Mouse (Mus musculus): Measurements from ENCODE around the gene Kcnc4.

The Kcnc4 gene

DNA sequence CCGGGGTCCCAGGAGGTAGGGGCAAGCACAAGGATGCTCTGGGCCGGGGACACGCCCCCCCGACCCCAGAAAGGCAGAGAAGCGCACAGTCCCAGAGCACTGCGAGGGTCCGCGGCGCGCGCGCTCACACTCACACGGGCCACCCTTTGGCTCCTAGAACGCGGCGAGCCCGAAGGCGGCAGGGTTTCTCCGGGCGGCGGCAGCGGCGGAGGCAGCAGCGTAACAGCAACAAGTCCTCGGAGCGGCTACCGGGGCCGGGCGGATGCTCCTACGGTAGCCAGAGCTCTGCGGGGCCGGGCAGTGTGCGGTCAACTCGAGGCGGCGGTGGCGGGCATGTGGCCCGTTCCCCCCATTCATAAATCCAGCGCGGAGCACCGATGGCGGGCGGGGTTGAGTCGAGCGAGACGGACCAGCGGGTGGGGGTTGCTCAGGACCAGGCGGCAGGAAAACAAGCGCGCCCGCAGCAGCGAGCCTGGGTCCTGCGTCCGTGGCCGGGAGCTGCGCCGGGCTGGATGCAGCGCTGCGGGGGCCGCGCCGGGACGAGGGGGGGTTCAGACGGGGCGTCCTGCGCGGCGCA lies at the start of gene Kcnc4:
TSS of gene Kcnc4 (minus strand) at position 357 of the 577 bp plus-strand sequence.
- DNase-seq (ENCODE audit: low spot score in 2 of 2): no peak

DNA sequence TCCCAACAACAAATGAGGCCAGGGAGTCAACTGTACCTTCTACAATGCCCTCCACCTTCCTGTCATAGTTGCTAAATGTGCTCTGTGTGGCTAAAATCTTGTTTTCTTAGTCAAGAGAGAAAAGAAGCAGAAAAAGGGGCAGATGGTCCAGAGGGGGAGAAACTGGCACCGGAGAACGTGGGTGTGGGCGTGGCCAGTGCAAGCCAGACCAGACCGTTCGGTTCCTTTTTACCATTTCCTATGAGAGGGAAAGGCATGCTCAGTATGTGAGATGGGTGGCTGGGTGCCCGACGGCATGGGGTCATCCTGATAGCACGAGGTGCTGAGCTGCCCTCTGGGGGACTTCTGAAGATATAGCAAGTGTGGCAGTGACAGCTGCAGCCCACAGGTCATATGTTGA lies 49.3 kb upstream of the Kcnc4 start:
- DNase-seq (ENCODE audit: low spot score in 2 of 2): peak; percentile 40 to 68

GRCm38 (mm10) chr3:107507966-107508365 lies 48.6 kb upstream of the Kcnc4 start:
- DNase-seq (ENCODE audit: low spot score in 2 of 2): no peak

DNA sequence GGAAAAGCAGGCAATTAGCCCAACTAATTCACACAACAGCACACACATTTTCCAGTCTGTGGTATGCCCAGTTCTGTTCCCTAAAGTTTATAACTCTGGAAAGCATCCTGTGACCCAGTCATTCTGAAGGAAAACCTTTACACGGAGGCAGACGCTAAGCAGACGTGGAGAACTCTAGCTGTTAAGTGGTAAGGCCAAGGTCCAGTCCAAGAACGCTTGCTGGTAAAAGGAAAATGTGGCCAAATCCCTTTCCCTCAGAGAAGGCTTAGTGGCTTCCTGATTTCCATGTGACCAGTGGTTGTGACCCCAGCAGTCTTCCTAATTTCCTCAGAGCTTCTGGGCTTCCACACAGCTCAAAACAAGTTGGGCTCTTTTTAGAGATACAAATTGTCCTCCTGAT lies 47.2 kb upstream of the Kcnc4 start:
- DNase-seq (ENCODE audit: low spot score in 2 of 2): no peak

DNA sequence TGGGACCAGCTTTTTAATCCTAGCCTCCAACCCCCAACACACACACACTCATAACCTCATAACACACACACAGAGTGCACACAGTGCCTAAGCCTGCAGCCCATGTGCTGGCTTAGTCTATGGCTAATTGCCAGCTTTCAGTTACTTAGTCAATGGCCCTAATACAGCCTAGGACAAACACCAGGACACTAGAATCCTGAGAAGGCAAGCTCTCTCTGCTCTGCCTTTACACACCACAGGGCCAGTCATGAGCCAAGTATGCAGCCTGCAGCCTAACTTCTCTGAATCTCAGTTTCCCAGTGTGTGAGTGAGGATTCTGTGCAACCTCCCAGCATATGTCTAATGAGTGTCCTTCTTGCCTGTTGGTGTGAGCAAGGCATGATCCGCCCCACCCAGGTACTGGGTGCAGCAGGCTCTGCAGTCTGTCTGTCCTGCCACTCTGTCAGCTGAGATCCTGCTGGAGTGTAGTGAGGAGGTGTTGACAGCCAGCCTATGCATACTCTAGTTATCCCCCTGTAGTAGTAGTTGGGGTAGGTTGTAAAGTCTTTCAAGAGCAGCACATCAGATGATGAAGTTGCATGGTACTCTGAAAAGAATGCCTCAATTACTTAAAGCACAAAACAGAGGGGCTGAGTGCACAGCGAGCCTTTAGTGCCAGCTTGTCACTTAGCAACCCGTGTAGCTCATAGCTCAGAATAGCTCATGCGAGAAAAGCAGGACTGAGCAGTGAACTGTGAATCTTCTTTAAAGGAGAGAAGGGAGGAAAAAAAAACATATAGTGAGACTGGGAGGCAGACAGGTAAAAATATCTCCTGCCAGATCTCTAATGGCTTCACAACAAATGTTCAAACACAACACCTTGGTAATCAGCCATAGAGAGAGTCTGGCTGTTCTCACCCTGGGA lies 46.4 kb upstream of the Kcnc4 start:
- DNase-seq (ENCODE audit: low spot score in 2 of 2): peak; percentile 66 to 78

DNA sequence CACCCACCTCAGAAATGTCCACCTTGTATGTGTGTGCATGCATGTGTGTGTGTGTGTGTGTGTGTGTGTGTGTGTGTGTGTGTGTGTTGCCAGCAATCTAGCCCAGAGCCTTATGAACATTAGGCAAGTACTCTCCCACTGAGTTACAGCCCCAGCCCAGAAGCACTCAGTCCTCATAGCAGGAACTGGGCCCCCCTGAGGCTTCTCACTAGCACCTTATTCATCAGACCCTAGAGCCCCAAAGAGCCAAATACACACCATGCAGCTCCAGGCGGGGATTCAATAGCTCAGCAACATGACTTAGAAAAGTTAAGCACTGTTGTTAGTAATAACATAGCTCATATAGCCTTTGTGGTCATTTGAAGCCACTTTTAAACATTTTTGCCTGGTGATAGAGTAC lies 45.2 kb upstream of the Kcnc4 start:
- DNase-seq (ENCODE audit: low spot score in 2 of 2): no peak

- no peak for DNase-seq (ENCODE audit: low spot score in 2 of 2)
Observed at GRCm38 (mm10) chr3:107503716-107504115, 44.4 kb upstream of the Kcnc4 start.

GRCm38 (mm10) chr3:107501702-107502151 lies 42.4 kb upstream of the Kcnc4 start:
- peak in 1 of 2 experiments; percentile 41 for DNase-seq (ENCODE audit: low spot score in 2 of 2)

DNA sequence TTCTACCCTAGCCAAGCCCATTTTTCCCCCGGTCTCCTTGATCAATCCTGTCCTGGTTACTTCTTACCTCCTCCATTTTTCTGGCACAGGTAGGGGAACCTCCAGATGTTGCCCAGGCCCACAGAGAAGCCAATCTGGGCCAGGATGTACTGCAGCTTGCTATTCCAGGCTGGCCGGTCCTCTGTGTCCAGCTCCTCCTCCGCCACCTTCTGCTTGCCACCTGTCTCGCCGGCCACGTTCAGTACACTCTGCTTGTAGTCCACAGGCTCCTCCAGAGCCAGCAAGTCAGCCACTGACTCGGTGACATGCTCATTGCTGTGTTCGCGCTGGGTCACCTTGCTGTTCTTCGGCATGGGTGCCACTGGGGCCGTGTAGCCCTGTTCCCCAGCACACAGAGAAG lies 40.9 kb upstream of the Kcnc4 start:
- peak in 1 of 2 experiments; percentile 60 for DNase-seq (ENCODE audit: low spot score in 2 of 2)

- DNase-seq (ENCODE audit: low spot score in 2 of 2): no peak
Observed at GRCm38 (mm10) chr3:107496086-107496850, 36.9 kb upstream of the Kcnc4 start.

DNA sequence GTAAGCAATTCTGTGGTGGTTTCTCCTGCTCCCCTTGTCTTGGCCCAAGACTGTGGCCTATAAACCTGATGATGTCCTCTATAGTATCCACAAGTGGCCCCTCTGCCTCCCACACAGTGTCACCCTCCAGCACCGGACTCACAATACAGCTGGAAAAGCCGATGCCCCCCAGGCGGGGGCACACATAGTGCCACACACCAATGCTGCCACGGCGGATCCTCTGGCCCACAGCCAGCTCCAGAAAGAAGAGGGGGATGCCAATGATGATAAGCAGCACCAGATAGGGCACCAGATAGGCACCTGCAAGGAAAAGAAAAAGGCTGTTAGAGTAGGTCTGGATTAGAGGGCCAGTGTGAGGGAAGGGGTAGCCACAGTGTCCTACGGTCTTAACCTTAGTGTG lies 36.2 kb upstream of the Kcnc4 start:
- no peak for DNase-seq (ENCODE audit: low spot score in 2 of 2)

DNA sequence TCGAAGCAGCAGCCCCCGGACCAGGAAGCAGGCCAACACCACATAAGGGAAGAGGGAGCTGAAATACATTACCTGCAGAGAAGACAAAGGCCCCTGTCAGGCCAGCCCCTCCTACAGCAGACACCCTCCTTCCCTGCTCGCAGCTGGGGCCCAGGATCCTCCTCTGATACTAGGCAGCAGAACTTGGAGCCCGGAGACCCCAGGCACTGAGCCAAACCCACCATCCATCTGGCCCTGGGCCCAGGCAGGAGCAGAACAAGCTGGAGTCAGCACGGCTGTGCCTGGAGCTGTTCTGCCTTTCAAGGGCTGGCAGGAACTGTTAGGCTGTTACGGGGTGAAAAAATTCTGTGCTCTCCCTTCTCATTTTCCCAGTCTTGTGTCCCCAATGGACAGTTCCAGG lies 32.1 kb upstream of the Kcnc4 start:
- peak; percentile 64 to 69 for DNase-seq (ENCODE audit: low spot score in 2 of 2)

DNA sequence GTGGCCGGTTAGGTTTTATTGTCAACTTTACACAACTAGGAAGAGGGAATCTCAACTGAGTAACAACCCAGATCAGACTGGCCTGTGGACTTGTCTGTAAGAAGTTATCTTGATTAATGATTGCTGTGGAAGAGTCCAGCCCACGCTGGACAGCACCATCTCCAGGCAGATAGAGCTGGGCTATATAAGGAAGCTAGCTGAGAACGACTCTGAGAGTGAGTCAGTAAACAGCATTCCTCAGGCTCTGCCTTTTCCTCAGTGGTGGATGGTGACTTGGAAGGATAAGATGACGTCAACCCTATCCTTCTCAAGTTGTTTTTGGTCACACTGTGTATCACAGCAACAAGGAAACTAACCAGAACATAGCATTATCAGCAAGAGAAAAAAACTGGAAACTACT lies 29.3 kb upstream of the Kcnc4 start:
- DNase-seq (ENCODE audit: low spot score in 2 of 2): no peak

DNA sequence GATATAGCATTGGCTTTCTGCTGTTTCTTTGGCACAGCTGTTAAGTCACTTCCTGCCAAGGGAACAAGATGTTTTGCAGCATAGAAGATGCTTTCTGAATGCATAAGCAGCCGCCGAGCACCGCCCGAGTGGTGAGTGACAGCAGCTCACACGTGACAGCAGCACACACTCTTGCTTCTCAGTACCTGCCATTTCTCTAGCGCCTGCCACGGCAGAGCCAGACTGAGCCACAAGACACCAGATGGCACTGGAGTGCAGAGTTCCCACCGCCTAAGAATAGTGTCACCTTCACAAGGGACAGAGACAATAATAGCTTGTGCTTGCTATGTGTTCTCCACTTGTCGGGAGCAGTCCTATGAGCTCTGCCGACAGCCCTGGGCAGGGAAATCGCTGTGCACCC lies 23.9 kb upstream of the Kcnc4 start:
- peak; percentile 81 to 92 for DNase-seq (ENCODE audit: low spot score in 2 of 2)

GRCm38 (mm10) chr3:107480660-107481059 lies 21.3 kb upstream of the Kcnc4 start:
- no peak for DNase-seq (ENCODE audit: low spot score in 2 of 2)

DNA sequence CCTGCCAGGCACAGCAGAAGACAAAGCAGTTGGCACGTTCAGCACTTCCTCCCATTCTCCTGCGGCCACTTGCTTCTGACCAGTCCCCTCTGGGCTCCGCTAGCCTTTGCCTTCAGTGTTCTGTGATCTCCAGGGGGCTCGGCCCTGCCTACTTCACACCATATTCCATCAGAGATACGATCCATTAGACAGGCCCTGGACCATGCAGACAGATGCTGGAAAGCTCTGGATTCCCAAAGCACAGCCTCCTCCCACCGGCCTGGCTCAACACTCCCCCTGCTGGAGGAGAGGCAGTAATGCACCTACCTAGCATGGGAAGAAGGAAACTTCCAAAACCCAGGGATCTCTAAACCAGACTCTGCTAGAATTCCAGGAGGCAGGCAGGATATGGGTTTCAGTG lies 12.8 kb upstream of the Kcnc4 start:
- no peak for DNase-seq (ENCODE audit: low spot score in 2 of 2)

DNA sequence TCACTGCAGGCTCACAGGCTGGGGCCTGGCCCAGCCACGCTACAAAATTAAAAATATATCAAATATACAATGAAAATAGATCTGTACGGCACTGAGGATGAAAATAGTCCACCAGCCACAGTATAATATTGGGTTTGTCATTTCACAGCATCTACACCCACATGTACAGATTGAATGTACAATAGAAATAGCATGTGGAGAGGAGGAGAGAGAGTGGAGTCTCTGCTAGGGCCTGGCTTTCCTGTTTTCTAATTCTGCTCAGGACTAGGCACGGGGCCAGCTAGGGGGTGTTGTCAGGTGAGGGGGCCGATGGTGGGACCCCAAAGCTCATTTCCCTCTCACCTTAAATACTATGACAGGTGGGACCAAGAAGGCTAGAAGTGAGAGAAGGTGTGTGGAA lies 9.7 kb upstream of the Kcnc4 start:
- DNase-seq (ENCODE audit: low spot score in 2 of 2): peak in 1 of 2 experiments; percentile 48

DNA sequence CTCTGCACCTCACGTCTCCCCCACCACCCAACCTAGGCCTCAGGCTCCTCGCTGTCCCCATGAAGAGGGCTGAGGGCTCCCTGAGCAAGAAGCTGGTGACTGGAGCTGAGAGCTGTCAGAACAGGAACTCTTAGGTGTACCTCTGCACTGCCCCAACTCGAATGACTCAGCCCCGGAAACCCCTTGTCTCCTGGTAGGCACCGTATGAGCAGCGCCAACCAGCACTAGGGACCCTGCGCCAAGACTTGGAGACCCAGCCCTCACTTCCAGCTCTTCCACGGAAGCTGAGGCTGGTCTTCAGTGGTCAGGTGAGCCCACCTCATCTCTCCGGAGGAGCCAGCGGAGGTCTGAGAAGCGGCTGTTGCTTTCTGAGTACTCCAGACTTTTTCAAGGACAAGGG lies 8.8 kb upstream of the Kcnc4 start:
- no peak for DNase-seq (ENCODE audit: low spot score in 2 of 2)

- peak in 1 of 2 experiments; percentile 53 for DNase-seq (ENCODE audit: low spot score in 2 of 2)
Observed at GRCm38 (mm10) chr3:107466577-107466976, 7.2 kb upstream of the Kcnc4 start.

DNA sequence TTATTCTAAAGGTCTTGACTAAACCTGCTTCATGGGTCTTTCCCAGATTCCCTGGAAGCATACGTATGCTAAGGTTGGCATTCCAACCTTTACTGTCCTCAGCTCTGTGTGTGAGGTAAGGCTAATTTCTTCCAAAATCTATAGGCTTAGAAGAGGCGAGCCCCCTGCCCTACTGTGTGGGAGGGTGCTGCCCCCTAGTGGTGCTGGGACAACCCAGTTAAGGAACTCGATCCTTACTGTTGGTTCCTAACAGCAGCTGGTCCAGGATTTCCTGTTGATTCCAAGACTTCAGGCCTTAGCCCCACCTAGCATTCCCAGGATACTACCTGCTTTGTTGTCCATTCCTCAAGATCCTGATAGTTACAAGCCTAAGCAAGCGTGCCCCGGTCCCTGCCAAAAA lies 2.8 kb upstream of the Kcnc4 start:
- peak in 1 of 2 experiments; percentile 67 for DNase-seq (ENCODE audit: low spot score in 2 of 2)

- DNase-seq (ENCODE audit: low spot score in 2 of 2): no peak
Observed at GRCm38 (mm10) chr3:107459773-107460431, 550 bp upstream of the Kcnc4 start.

Data from right cerebral cortex, postnatal 36 days (tissue).